Mouse (Mus musculus): ENCODE results near the gene Tgfbr3l.

Gene Tgfbr3l

GRCm38 (mm10) chr8:4265160-4265914 is 17.3 kb downstream of the Tgfbr3l start:
- no peak for DNase-seq (ENCODE audit: low spot score in 2 of 2)

DNA sequence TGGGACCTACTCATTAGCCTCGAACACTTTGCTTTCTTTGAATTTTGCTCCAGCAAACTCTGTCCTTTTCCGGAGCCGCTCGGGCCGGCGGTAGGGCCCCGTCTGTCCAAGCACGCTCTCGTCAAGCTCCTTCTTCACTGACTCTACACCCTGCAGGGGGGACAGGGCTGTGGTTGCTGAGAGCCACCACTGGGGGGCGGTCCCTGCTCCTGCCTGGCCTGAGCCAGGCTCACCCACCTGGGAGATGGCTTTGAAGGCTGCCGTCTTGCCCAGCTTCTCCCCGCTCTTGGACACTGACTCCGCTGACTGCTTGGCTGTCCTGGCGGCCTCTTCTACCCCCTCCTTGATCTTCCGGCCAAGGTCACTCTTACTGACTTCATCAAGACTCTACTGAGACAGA is 19.6 kb downstream of the Tgfbr3l start:
- peak in 1 of 2 experiments; percentile 14 for DNase-seq (ENCODE audit: low spot score in 2 of 2)

GRCm38 (mm10) chr8:4269609-4270008 is 21.6 kb downstream of the Tgfbr3l start:
- DNase-seq (ENCODE audit: low spot score in 2 of 2), result no peak

- peak; percentile 86 to 91 for DNase-seq (ENCODE audit: low spot score in 2 of 2)
These were observed 27.5 kb downstream of the Tgfbr3l start, which contains the start of gene Timm44 for GRCm38 (mm10) chr8:4275275-4276110. Gene Timm44, minus strand, starts transcription at chr8:4275913.

DNA sequence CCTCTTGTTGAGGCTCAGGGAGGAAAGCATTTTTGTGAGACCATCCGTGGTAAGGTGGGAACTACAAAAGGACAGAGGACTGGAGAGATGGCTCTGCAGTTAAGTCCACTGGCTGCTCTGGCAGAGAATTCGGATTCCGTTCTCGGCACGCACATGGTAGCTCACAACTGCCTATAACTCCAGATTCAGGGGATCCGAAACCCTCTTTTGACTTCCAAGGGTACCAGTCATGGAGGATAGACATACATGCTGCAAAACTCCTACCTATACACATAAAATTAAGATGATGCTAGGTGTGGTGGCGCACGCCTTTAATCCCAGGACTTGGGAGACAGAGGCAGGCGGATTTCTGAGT is 28.1 kb downstream of the Tgfbr3l start:
- no peak for DNase-seq (ENCODE audit: low spot score in 2 of 2)

- no peak for DNase-seq (ENCODE audit: low spot score in 2 of 2)
These were observed 44.7 kb downstream of the Tgfbr3l start for GRCm38 (mm10) chr8:4292738-4293137.

DNA sequence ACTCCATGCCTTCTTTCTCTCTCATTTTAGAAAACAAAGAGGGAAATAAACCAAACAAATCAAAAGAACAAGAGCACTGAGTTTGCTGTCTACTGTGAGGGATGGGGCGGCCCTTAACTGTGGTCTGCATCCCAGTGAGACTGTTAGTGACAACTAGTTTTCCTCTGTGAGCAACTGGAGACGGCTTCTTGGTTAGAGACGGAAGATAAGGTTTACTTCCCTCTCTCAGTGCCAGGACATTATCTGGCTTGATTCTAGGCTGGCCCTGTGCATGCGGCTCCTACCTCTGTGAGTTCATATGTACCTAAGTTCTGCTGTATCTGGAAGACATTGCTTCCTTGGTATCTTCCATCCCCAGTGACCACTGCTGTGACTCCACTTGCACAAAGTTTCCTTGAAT is 49.8 kb downstream of the Tgfbr3l start:
- DNase-seq (ENCODE audit: low spot score in 2 of 2), result no peak

Measured in natural killer cell, adult 2 months (primary cell).